Mouse (Mus musculus) stomach, postnatal 0 days (tissue): ENCODE results near the gene Zc3hav1.

Experiments used
- CTCF ChIP-seq: IDR thresholded peaks from 2 replicates; pipeline ENCODE4 v1.5.1; 2016; ENCODE audit warnings: antibody characterized with exemption, low read depth, mild to moderate bottlenecking, moderate library complexity
- EP300 ChIP-seq: optimal IDR thresholded peaks from 2 replicates; pipeline ENCODE3; 2016; ENCODE audit warnings: antibody characterized with exemption

DNA sequence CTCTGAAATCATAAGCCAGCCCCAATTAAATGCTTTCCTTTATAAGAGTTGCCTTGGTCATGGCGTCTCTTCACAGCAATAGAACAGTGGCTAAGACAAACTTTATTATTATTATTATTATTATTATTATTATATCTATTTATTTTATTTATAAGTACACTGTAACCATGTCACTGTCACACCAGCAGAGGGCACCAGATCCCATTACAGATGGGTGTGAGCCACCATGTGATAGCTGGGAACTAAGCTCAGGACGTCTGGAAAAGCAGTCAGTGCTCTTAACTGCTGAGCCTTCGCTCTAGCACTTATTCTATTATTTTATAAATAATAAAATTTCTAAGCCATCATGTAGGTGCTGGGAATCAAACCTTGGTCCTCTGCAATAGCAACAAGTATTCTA is 60.7 kb downstream of the Zc3hav1 start:
- TF ChIP-seq CTCF, result peak; percentile 34; the same call in 1 of the 2 replicates
- no peak for TF ChIP-seq EP300
